Mouse (Mus musculus) spleen, adult 2 months (tissue): ENCODE results near the gene Elf2.

ENCODE experiments used
- CTCF ChIP-seq: fragments of 200-500 bp; IDR thresholded peaks from 2 replicates; pipeline ENCODE4 v1.5.1; 2011; ENCODE audit warnings: mild to moderate bottlenecking, inconsistent platforms; ENCODE audit not compliant: insufficient read depth, insufficient read length, insufficient replicate concordance; ENCODE audit errors: extremely low read depth
- POLR2A ChIP-seq: fragments of 200-500 bp; IDR thresholded peaks from 2 replicates; pipeline ENCODE4 v1.6.1; 2011; ENCODE audit warnings: low read depth, low read length, inconsistent platforms

DNA sequence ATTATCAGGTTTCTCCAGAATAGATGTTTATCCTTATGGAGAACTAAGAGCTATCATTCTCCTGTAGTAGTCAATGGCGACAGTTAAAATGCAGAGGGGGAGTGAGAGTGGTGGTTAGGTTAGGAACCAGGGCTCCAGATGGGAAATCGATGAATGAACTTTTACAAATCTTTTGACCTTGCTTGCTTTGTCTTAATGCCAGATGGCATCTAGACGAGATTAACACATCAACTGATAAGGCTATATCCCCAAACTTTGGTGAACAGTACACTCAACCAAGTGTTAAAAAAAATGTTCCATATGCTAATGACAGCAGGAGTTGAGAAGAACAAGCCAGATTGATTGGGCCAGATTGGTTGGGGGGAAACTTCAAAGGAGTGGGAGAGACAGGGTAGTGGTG lies 111.2 kb downstream of the Elf2 start:
- TF ChIP-seq POLR2A (no peak), CTCF (no peak)
